Mouse (Mus musculus) gastrocnemius, postnatal 4 days (tissue): Measurements from ENCODE around the gene Ikzf2. TPM values are rescaled to one million over a fixed set of nuclear protein-coding genes. Genes with fewer than 3 reads are reported as not detected.

Experiments
- DNase-seq, 2 experiments: peaks; one replicate each; pipeline ENCODE4 v3.0.0; 2021 to 2022; ENCODE audit warnings: low spot score in 2 of 2, mixed read lengths in 2 of 2
- total RNA-seq, 2 experiments: library from RNA; stranded (reverse); gene quantifications; 2 replicates each; pipeline ENCODE4 v1.2.3; 2021

The Ikzf2 gene
- total RNA-seq, 2 experiments from 2014 or later = 5.4 to 8.1 TPM

- DNase-seq = no peak
Measured at GRCm38 (mm10) chr1:69600954-69601353, 86.1 kb downstream of the Ikzf2 start.

GRCm38 (mm10) chr1:69599074-69599772, 87.8 kb downstream of the Ikzf2 start:
- DNase-seq = no peak

- no peak for DNase-seq
Measured at GRCm38 (mm10) chr1:69591889-69592288, 95.2 kb downstream of the Ikzf2 start.

- DNase-seq = no peak
Measured at GRCm38 (mm10) chr1:69591328-69591801, 95.7 kb downstream of the Ikzf2 start.

- DNase-seq = no peak
Measured at GRCm38 (mm10) chr1:69585546-69585945, 101.5 kb downstream of the Ikzf2 start.

GRCm38 (mm10) chr1:69583932-69584659, 102.9 kb downstream of the Ikzf2 start:
- no peak for DNase-seq

GRCm38 (mm10) chr1:69578917-69579316, 108.1 kb downstream of the Ikzf2 start:
- DNase-seq = no peak

- DNase-seq = no peak
Measured at GRCm38 (mm10) chr1:69559443-69560090, 127.5 kb downstream of the Ikzf2 start.

GRCm38 (mm10) chr1:69555636-69556151, 131.4 kb downstream of the Ikzf2 start:
- no peak for DNase-seq

GRCm38 (mm10) chr1:69549987-69550386, 137.1 kb downstream of the Ikzf2 start:
- DNase-seq = no peak

GRCm38 (mm10) chr1:69545885-69546253, 141.2 kb downstream of the Ikzf2 start:
- no peak for DNase-seq

GRCm38 (mm10) chr1:69545217-69545884, 141.7 kb downstream of the Ikzf2 start:
- no peak for DNase-seq

GRCm38 (mm10) chr1:69543774-69544597, 143.1 kb downstream of the Ikzf2 start:
- DNase-seq = no peak

- DNase-seq = no peak
Measured at GRCm38 (mm10) chr1:69542546-69542945, 144.5 kb downstream of the Ikzf2 start.

- DNase-seq = no peak
Measured at GRCm38 (mm10) chr1:69538663-69539062, 148.4 kb downstream of the Ikzf2 start.

- DNase-seq = no peak
Measured at GRCm38 (mm10) chr1:69537619-69538018, 149.4 kb downstream of the Ikzf2 start.

GRCm38 (mm10) chr1:69535507-69535906, 151.5 kb downstream of the Ikzf2 start:
- DNase-seq = no peak

GRCm38 (mm10) chr1:69533048-69533447, 154.0 kb downstream of the Ikzf2 start:
- DNase-seq = no peak

GRCm38 (mm10) chr1:69528696-69529095, 158.3 kb downstream of the Ikzf2 start:
- DNase-seq = no peak

GRCm38 (mm10) chr1:69521656-69522055, 165.4 kb downstream of the Ikzf2 start:
- DNase-seq = no peak
